Mouse (Mus musculus) urinary bladder, postnatal 0 days (tissue): ENCODE results near the gene Dnah7c. TPM values are rescaled to one million over a fixed set of nuclear protein-coding genes. Genes with fewer than 3 reads are reported as not detected.

Experiments
- polyA plus RNA-seq: library from polyadenylated mRNA; unstranded; fragments of >200 nt; fragmentation: Nextera tagmentation; extraction: Ambion mirVana; gene quantifications from 2 replicates; pipeline ENCODE4 v1.2.1, GENCODE M21; 2015

The Dnah7c gene
- 0.01 and 0.04 TPM in 2 replicates for polyA plus RNA-seq

DNA sequence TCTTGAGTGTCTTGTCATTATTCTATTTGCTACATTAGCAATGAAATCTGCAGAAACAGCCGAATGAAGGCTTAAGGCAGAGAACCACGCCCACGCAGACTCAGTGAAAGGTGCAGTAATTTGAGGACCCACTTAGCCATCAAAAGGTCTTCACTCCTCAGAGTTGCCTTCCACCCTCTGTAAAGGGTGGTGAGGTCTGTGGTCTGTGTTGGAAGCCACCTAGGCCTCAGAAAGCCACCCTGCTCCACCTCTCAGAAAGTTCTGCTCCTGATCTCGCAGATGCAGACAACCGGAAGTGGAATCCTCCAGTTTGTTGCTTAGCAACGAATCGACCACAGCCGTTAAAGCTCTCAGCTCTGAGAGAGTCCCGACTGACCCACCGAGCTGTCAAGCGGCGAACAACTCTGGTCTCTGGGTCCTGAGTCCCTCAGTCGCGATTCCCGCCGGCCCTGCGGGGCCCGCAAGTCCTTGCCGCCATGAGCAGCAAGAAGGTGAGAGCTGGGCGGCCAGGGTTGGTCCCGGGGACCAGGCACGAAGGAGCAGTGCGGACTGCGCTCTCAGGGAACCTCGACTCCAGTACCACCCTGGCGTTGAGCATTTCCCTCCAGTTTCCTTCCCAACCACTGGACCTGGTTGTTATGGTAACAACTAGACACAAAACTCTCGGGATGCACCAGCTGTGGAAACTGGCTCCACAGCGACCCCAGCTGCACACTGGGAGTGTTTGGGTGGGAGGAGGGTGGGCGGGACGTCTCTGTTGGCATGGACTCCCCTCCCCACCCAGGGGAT, at the start of gene Dnah7c:
Dnah7c (plus strand) TSS at position 456 of the 789 bp plus-strand sequence.

